Mouse (Mus musculus) myocyte (in vitro differentiated cells): ENCODE results near the gene Hist1h2ba. TPM values are rescaled to one million over a fixed set of nuclear protein-coding genes. Genes with fewer than 3 reads are reported as not detected.

Source experiments
- H3K27me3 ChIP-seq: one replicate; pipeline ENCODE4 v1.6.1; 2011; ENCODE audit not compliant: control insufficient read depth, insufficient read depth, insufficient read length
- H3K36me3 ChIP-seq: one replicate; pipeline ENCODE4 v1.6.1; 2011; ENCODE audit not compliant: control insufficient read depth, insufficient read depth
- H3K4me2 ChIP-seq: one replicate; pipeline ENCODE4 v1.6.1; 2011; ENCODE audit warnings: low read depth, control low read depth
- H3K4me3 ChIP-seq: one replicate; pipeline ENCODE4 v1.5.1; 2011; ENCODE audit warnings: mild to moderate bottlenecking, control low read depth, moderate library complexity
- H3K79me2 ChIP-seq: one replicate; pipeline ENCODE4 v1.6.1; 2011; ENCODE audit not compliant: control insufficient read depth, insufficient read depth
- H3ac ChIP-seq: one replicate; pipeline ENCODE4 v1.6.1; 2011; ENCODE audit not compliant: control insufficient read depth, insufficient read length
- CEBPB ChIP-seq: IDR thresholded peaks from 2 replicates; pipeline ENCODE4 v1.6.1; 2011; ENCODE audit warnings: mild to moderate bottlenecking, moderate library complexity; ENCODE audit not compliant: poor library complexity, insufficient read depth, severe bottlenecking
- E2F4 ChIP-seq: IDR thresholded peaks from one replicate; pipeline ENCODE4 v1.6.1; 2011; ENCODE audit warnings: mild to moderate bottlenecking, control low read depth, moderate library complexity; ENCODE audit not compliant: insufficient read depth
- MAX ChIP-seq: IDR thresholded peaks from one replicate; pipeline ENCODE4 v1.6.1; 2011; ENCODE audit warnings: low read depth, mild to moderate bottlenecking, control low read depth
- MYOD1 ChIP-seq, 3 experiments: IDR thresholded peaks; one replicate each; pipeline ENCODE4 v1.6.1; 2011; ENCODE audit warnings: control low read depth in 2 of 3, low read depth in 2 of 3, mild to moderate bottlenecking in 2 of 3, moderate library complexity in 1 of 3; ENCODE audit not compliant: insufficient read length in 2 of 3, control insufficient read depth in 1 of 3
- MYOG ChIP-seq, 3 experiments: IDR thresholded peaks; one replicate each; pipeline ENCODE4 v1.6.1; 2011; ENCODE audit warnings: control low read depth in 2 of 3, low read depth in 2 of 3, mild to moderate bottlenecking in 2 of 3; ENCODE audit not compliant: insufficient read length in 2 of 3, control insufficient read depth in 1 of 3, insufficient read depth in 1 of 3
- POLR2A ChIP-seq: IDR thresholded peaks from one replicate; pipeline ENCODE4 v1.6.1; 2011; ENCODE audit warnings: low read depth, mild to moderate bottlenecking, control low read depth, moderate library complexity; ENCODE audit not compliant: insufficient read length
- POLR2AphosphoS2 ChIP-seq: IDR thresholded peaks from one replicate; pipeline ENCODE4 v1.6.1; 2011; ENCODE audit warnings: low read depth, control low read depth; ENCODE audit not compliant: insufficient read length
- REST ChIP-seq: IDR thresholded peaks from one replicate; pipeline ENCODE4 v1.6.1; 2011; ENCODE audit warnings: mild to moderate bottlenecking, control low read depth, moderate library complexity; ENCODE audit not compliant: insufficient read depth, insufficient read length
- SRF ChIP-seq: IDR thresholded peaks from one replicate; pipeline ENCODE4 v1.6.1; 2011; ENCODE audit warnings: low read depth; ENCODE audit not compliant: control insufficient read depth, insufficient read length
- TCF12 ChIP-seq: IDR thresholded peaks from one replicate; pipeline ENCODE4 v1.6.1; 2011; ENCODE audit warnings: mild to moderate bottlenecking, control low read depth; ENCODE audit not compliant: poor library complexity, insufficient read depth, severe bottlenecking
- TCF3 ChIP-seq: IDR thresholded peaks from one replicate; pipeline ENCODE4 v1.6.1; 2011; ENCODE audit warnings: low read depth, control low read depth; ENCODE audit not compliant: insufficient read length
- USF1 ChIP-seq: IDR thresholded peaks from one replicate; pipeline ENCODE4 v1.6.1; 2011; ENCODE audit warnings: low read depth, mild to moderate bottlenecking, control low read depth, moderate library complexity
- polyA plus RNA-seq: library from polyadenylated mRNA; unstranded; fragments of >200 nt; fragmentation: generic; extraction: Trizol; gene quantifications from one replicate; pipeline ENCODE4 v1.2.1, GENCODE M21; 2012; ENCODE audit warnings: missing spikeins

Hist1h2ba gene
- polyA plus RNA-seq, 1 experiment, result not detected

DNA sequence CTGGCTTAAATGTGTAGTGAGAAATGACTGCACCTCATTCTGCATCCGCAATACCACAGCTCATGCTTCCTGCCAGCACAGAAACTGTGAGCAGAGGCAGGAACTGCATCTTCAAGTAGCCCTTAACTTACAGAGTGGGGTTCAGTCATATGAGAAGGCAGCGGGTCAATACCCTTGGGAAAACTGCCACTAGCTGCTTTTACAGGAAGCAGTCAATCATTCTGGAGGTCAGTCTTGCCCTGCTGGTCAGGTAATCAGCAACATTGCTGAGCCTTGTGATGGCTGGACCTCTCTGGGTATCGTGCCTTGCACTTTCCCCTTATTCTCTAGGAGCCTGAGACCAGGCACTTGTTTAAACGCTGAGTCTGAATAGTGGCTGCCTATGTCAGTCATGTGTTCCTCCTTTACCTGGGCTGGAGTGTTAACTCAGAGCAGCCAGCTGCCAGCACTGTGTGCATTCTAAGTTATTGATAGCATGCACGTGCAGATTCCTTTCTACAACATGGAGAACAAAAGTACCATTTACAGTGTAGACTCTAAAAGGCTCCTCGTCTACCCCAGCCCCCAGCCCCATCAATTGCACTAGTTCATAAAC, 44.8 kb downstream of the Hist1h2ba start:
- Histone ChIP-seq H3K36me3 (no peaks in the 10 kb centered on the region), H3K27me3 (peaks cover 6% of the 10 kb centered on the region), H3ac (no peak overlapping the region), H3K4me2 (no peak overlapping the region), H3K79me2 (no peaks in the 10 kb centered on the region), H3K4me3 (no peak overlapping the region)
- TF ChIP-seq REST (no peak), SRF (no peak), MYOG (IDR thresholded peaks at IDR 0.05; ENCODE audit: control insufficient read depth in 1 of 3, insufficient read depth in 1 of 3, insufficient read length in 2 of 3, low read depth in 2 of 3) (no peak), POLR2A (no peak), MYOD1 (IDR thresholded peaks at IDR 0.05; ENCODE audit: control insufficient read depth in 1 of 3, insufficient read length in 2 of 3, low read depth in 2 of 3) (no peak), MAX (no peak), E2F4 (no peak), USF1 (no peak)

DNA sequence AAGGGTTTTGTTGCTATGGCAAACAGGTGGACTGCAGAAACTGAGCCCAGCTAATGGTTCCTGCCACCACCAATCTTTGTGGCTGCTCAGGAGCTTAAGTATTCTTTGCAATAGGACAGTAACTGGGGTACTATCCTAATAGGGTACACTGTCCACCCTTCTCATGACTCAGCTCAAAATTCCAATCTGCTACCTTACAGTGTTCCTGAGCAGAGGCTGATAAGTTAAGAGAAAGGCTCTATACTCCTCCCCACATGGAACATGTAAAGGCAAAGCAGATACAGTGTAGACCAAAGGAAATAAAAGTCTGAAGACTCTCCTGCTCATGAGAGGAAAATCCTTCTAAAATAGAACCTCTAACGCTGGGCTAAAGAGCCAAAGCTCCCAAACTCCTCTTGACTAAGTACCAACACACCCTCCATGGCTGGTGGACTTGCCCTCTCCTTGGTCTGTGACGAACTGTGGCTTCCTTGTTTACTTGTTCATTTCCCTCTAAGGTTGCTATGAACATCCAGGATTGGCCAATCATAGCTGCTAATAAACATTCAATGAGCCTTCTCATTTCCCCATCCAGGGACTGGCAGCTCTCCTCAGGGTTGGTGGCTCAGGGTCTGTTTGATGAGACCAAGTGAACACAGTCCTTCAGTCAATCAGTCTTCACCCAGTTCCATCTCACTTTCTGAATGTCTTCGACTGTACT, 46.8 kb downstream of the Hist1h2ba start:
- H3K4me2 ChIP-seq, result no peak overlapping the region
- H3K79me2 ChIP-seq, result no peaks in the 10 kb centered on the region
- no peak overlapping the region for H3K4me3 ChIP-seq
- H3K27me3 ChIP-seq, result peaks cover 6% of the 10 kb centered on the region
- no peaks in the 10 kb centered on the region for H3K36me3 ChIP-seq
- TF ChIP-seq E2F4 (no peak), MYOG (IDR thresholded peaks at IDR 0.05; ENCODE audit: control insufficient read depth in 1 of 3, insufficient read depth in 1 of 3, insufficient read length in 2 of 3, low read depth in 2 of 3) (no peak), POLR2A (no peak), USF1 (no peak), TCF3 (no peak), POLR2AphosphoS2 (no peak), CEBPB (no peak), TCF12 (no peak), SRF (no peak), REST (no peak), MAX (no peak)
- H3ac ChIP-seq, result no peak overlapping the region

DNA sequence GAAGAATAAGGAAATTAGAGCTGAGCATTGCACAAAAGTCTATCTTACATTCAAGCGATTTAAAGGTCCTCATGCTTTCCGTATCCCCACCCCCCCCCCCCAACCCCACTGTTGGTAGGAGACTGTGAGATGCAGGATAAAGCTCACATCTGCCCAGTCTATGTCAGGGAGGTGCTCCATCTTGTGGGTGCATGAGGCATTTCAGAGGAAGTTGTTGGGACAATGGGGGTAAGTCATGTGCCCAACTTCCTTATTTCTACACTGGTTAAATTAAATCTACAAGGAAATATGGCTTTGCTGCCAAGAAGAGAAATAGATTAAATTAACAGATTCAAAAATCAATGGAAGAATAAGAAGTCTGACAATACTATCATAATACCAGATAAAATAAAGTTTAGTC, 48.4 kb downstream of the Hist1h2ba start:
- Histone ChIP-seq H3K79me2 (no peaks in the 10 kb centered on the region), H3K4me2 (no peak overlapping the region), H3K36me3 (no peaks in the 10 kb centered on the region), H3K27me3 (peaks cover 6% of the 10 kb centered on the region), H3ac (no peak overlapping the region), H3K4me3 (no peak overlapping the region)
- no peak for TF ChIP-seq TCF3
- no peak for TF ChIP-seq MYOG (IDR thresholded peaks at IDR 0.05; ENCODE audit: control insufficient read depth in 1 of 3, insufficient read depth in 1 of 3, insufficient read length in 2 of 3, low read depth in 2 of 3)
- no peak for TF ChIP-seq CEBPB
- no peak for TF ChIP-seq MAX

Other genes with a start within 250 kb of the Hist1h2ba start
- gene Hist1h2bc, start 250.0 kb downstream of the Hist1h2ba start, polyA plus RNA-seq, result 113 TPM
- 0.05 TPM for gene Hist1h1t, start 238.3 kb downstream of the Hist1h2ba start, polyA plus RNA-seq
- 0.56 TPM for gene Hist1h4c, start 235.7 kb downstream of the Hist1h2ba start, polyA plus RNA-seq
- 5.1 TPM for gene Hfe, start 223.3 kb downstream of the Hist1h2ba start, polyA plus RNA-seq
- 273 TPM for gene Hist1h1c, start 195.3 kb downstream of the Hist1h2ba start, polyA plus RNA-seq
- 2.5 TPM for gene Hist1h3c, start 188.6 kb downstream of the Hist1h2ba start, polyA plus RNA-seq
- gene Hist1h2bb, start 187.4 kb downstream of the Hist1h2ba start, polyA plus RNA-seq, result 1.3 TPM
- gene Hist1h2ab, start 183.0 kb downstream of the Hist1h2ba start, polyA plus RNA-seq, result 2.1 TPM
- 1.3 TPM for gene Hist1h3b, start 181.9 kb downstream of the Hist1h2ba start, polyA plus RNA-seq
- 5.5 TPM for gene Hist1h4b, start 177.1 kb downstream of the Hist1h2ba start, polyA plus RNA-seq
- 4.2 TPM for gene Hist1h4a, start 172.9 kb downstream of the Hist1h2ba start, polyA plus RNA-seq
- 1.3 TPM for gene Hist1h3a, start 171.8 kb downstream of the Hist1h2ba start, polyA plus RNA-seq
- gene Hist1h1a, start 170.5 kb downstream of the Hist1h2ba start, polyA plus RNA-seq, result 0.98 TPM
- gene Trim38, start 164.2 kb downstream of the Hist1h2ba start, polyA plus RNA-seq, result not detected
- gene Slc17a2, start 127.2 kb downstream of the Hist1h2ba start, polyA plus RNA-seq, result not detected
- not detected for gene Slc17a3, start 94.7 kb downstream of the Hist1h2ba start, polyA plus RNA-seq
- not detected for gene Slc17a1, start 66.4 kb downstream of the Hist1h2ba start, polyA plus RNA-seq
- 0.02 TPM for gene Slc17a4, start 19.1 kb downstream of the Hist1h2ba start, polyA plus RNA-seq
- not detected for gene Hist1h2aa, start 306 bp upstream of the Hist1h2ba start, polyA plus RNA-seq
- not detected for gene Scgn, start 57.1 kb upstream of the Hist1h2ba start, polyA plus RNA-seq